Mouse (Mus musculus): ENCODE results near the gene Clec1b. TPM values are rescaled to one million over a fixed set of nuclear protein-coding genes. Genes with fewer than 3 reads are reported as not detected.

Clec1b gene
- polyA plus RNA-seq, 1 experiment from 2014 or later: 8.8 TPM

- H3K27me3 ChIP-seq (ENCODE audit: control insufficient read depth, insufficient read depth, low read length): no peaks in the 10 kb centered on the region
- WGBS (ENCODE audit: insufficient replicate concordance): 53% methylated on average over 4 of the region's 4 CpGs
- no peak for ATAC-seq (replicated peaks; ENCODE audit: insufficient number of reproducible peaks, low FRiP score, low TSS enrichment)
- no peak overlapping the region for H3K4me2 ChIP-seq
- H3K4me3 ChIP-seq (ENCODE audit: low read depth, low read length): no peak overlapping the region
- peak overlapping the region; percentile 32; the same call in 1 of the 2 replicates for H3K27ac ChIP-seq (ENCODE audit: low read depth, low read length)
- H3K9ac ChIP-seq (ENCODE audit: low read depth, low read length): no peak overlapping the region
- H3K9me3 ChIP-seq (replicated peaks; ENCODE audit: control insufficient read depth, low read length): no peaks in the 10 kb centered on the region
- 0 out of 2 replicates have a peak, but pooled peaks cover 3% of the 10 kb centered on the region for H3K4me1 ChIP-seq (ENCODE audit: control insufficient read depth, insufficient read depth, low read length)
- no peaks in the 10 kb centered on the region for H3K36me3 ChIP-seq (ENCODE audit: control insufficient read depth, insufficient read depth, low read length)
Measured at GRCm38 (mm10) chr6:129423040-129423733, 26.1 kb downstream of the Clec1b start.

GRCm38 (mm10) chr6:129423734-129424072, 26.6 kb downstream of the Clec1b start:
- Histone ChIP-seq H3K9me3 (replicated peaks; ENCODE audit: control insufficient read depth, low read length) (no peaks in the 10 kb centered on the region), H3K27ac (ENCODE audit: low read depth, low read length) (no peak overlapping the region), H3K4me2 (no peak overlapping the region), H3K27me3 (ENCODE audit: control insufficient read depth, insufficient read depth, low read length) (no peaks in the 10 kb centered on the region), H3K4me1 (ENCODE audit: control insufficient read depth, insufficient read depth, low read length) (0 out of 2 replicates have a peak, but pooled peaks cover 3% of the 10 kb centered on the region), H3K9ac (ENCODE audit: low read depth, low read length) (no peak overlapping the region), H3K36me3 (ENCODE audit: control insufficient read depth, insufficient read depth, low read length) (no peaks in the 10 kb centered on the region), H3K4me3 (ENCODE audit: low read depth, low read length) (no peak overlapping the region)
- WGBS (ENCODE audit: insufficient replicate concordance): 4% methylated on average over 1 of the region's 1 CpGs
- no peak; the same call in 1 of the 2 replicates for ATAC-seq (replicated peaks; ENCODE audit: insufficient number of reproducible peaks, low FRiP score, low TSS enrichment)

GRCm38 (mm10) chr6:129425217-129425616, 28.1 kb downstream of the Clec1b start:
- Histone ChIP-seq H3K4me2 (no peak overlapping the region), H3K9me3 (replicated peaks; ENCODE audit: control insufficient read depth, low read length) (no peaks in the 10 kb centered on the region), H3K36me3 (ENCODE audit: control insufficient read depth, insufficient read depth, low read length) (no peaks in the 10 kb centered on the region), H3K27me3 (ENCODE audit: control insufficient read depth, insufficient read depth, low read length) (no peaks in the 10 kb centered on the region), H3K9ac (ENCODE audit: low read depth, low read length) (no peak overlapping the region), H3K4me3 (ENCODE audit: low read depth, low read length) (no peak overlapping the region), H3K4me1 (ENCODE audit: control insufficient read depth, insufficient read depth, low read length) (0 out of 2 replicates have a peak, but pooled peaks cover 3% of the 10 kb centered on the region), H3K27ac (ENCODE audit: low read depth, low read length) (peak overlapping the region; percentile 68)
- ATAC-seq (replicated peaks; ENCODE audit: insufficient number of reproducible peaks, low FRiP score, low TSS enrichment): no peak
- WGBS (ENCODE audit: insufficient replicate concordance): 45% methylated on average over 5 of the region's 5 CpGs

- no peaks in the 10 kb centered on the region for H3K27me3 ChIP-seq (ENCODE audit: control insufficient read depth, insufficient read depth, low read length)
- H3K4me1 ChIP-seq (ENCODE audit: control insufficient read depth, insufficient read depth, low read length): 0 out of 2 replicates have a peak, but pooled peaks cover 3% of the 10 kb centered on the region
- H3K9ac ChIP-seq (ENCODE audit: low read depth, low read length): no peak overlapping the region
- peak overlapping the region; percentile 25; the same call in 1 of the 2 replicates for H3K27ac ChIP-seq (ENCODE audit: low read depth, low read length)
- 33% methylated on average over 5 of the region's 5 CpGs for WGBS (ENCODE audit: insufficient replicate concordance)
- peak; percentile 69; the same call in 1 of the 2 replicates for ATAC-seq (replicated peaks; ENCODE audit: insufficient number of reproducible peaks, low FRiP score, low TSS enrichment)
- H3K36me3 ChIP-seq (ENCODE audit: control insufficient read depth, insufficient read depth, low read length): no peaks in the 10 kb centered on the region
- H3K4me2 ChIP-seq: no peak overlapping the region
- no peaks in the 10 kb centered on the region for H3K9me3 ChIP-seq (replicated peaks; ENCODE audit: control insufficient read depth, low read length)
- no peak overlapping the region for H3K4me3 ChIP-seq (ENCODE audit: low read depth, low read length)
Measured at GRCm38 (mm10) chr6:129425812-129426211, 28.7 kb downstream of the Clec1b start.

- no peaks in the 10 kb centered on the region for H3K36me3 ChIP-seq (ENCODE audit: control insufficient read depth, insufficient read depth, low read length)
- WGBS (ENCODE audit: insufficient replicate concordance): 72% methylated on average over 4 of the region's 4 CpGs
- ATAC-seq (replicated peaks; ENCODE audit: insufficient number of reproducible peaks, low FRiP score, low TSS enrichment): no peak
Measured at GRCm38 (mm10) chr6:129427281-129427680, 30.2 kb downstream of the Clec1b start.

GRCm38 (mm10) chr6:129434239-129434638, 37.1 kb downstream of the Clec1b start:
- Histone ChIP-seq H3K4me1 (ENCODE audit: control insufficient read depth, insufficient read depth, low read length) (no peaks in the 10 kb centered on the region), H3K4me2 (no peak overlapping the region), H3K4me3 (ENCODE audit: low read depth, low read length) (no peak overlapping the region), H3K9me3 (replicated peaks; ENCODE audit: control insufficient read depth, low read length) (no peaks in the 10 kb centered on the region), H3K27ac (ENCODE audit: low read depth, low read length) (no peak overlapping the region), H3K36me3 (ENCODE audit: control insufficient read depth, insufficient read depth, low read length) (no peaks in the 10 kb centered on the region), H3K27me3 (ENCODE audit: control insufficient read depth, insufficient read depth, low read length) (no peaks in the 10 kb centered on the region), H3K9ac (ENCODE audit: low read depth, low read length) (no peak overlapping the region)
- ATAC-seq (replicated peaks; ENCODE audit: insufficient number of reproducible peaks, low FRiP score, low TSS enrichment): no peak
- WGBS (ENCODE audit: insufficient replicate concordance): 78% methylated on average over 5 of the region's 5 CpGs

More at GRCm38 (mm10) chr6:129427281-129427680, 30.2 kb downstream of the Clec1b start:
- no peaks in the 10 kb centered on the region for H3K27me3 ChIP-seq (ENCODE audit: control insufficient read depth, insufficient read depth, low read length)
- H3K4me3 ChIP-seq (ENCODE audit: low read depth, low read length): no peak overlapping the region
- no peak overlapping the region for H3K9ac ChIP-seq (ENCODE audit: low read depth, low read length)
- no peak overlapping the region for H3K27ac ChIP-seq (ENCODE audit: low read depth, low read length)
- H3K4me1 ChIP-seq (ENCODE audit: control insufficient read depth, insufficient read depth, low read length): 0 out of 2 replicates have a peak, but pooled peaks cover 3% of the 10 kb centered on the region
- no peak overlapping the region for H3K4me2 ChIP-seq
- no peaks in the 10 kb centered on the region for H3K9me3 ChIP-seq (replicated peaks; ENCODE audit: control insufficient read depth, low read length)

- 83% methylated on average over 3 of the region's 3 CpGs for WGBS (ENCODE audit: insufficient replicate concordance)
- ATAC-seq (replicated peaks; ENCODE audit: insufficient number of reproducible peaks, low FRiP score, low TSS enrichment): no peak
- H3K27ac ChIP-seq (ENCODE audit: low read depth, low read length): no peak overlapping the region
- no peaks in the 10 kb centered on the region for H3K27me3 ChIP-seq (ENCODE audit: control insufficient read depth, insufficient read depth, low read length)
- no peaks in the 10 kb centered on the region for H3K4me1 ChIP-seq (ENCODE audit: control insufficient read depth, insufficient read depth, low read length)
- H3K36me3 ChIP-seq (ENCODE audit: control insufficient read depth, insufficient read depth, low read length): no peaks in the 10 kb centered on the region
- no peak overlapping the region for H3K4me2 ChIP-seq
- H3K9me3 ChIP-seq (replicated peaks; ENCODE audit: control insufficient read depth, low read length): no peaks in the 10 kb centered on the region
- no peak overlapping the region for H3K9ac ChIP-seq (ENCODE audit: low read depth, low read length)
- H3K4me3 ChIP-seq (ENCODE audit: low read depth, low read length): no peak overlapping the region
Measured at GRCm38 (mm10) chr6:129436025-129436424, 38.9 kb downstream of the Clec1b start.

GRCm38 (mm10) chr6:129438033-129438432, 40.9 kb downstream of the Clec1b start:
- WGBS (ENCODE audit: insufficient replicate concordance): 82% methylated on average over 2 of the region's 2 CpGs
- Histone ChIP-seq H3K27ac (ENCODE audit: low read depth, low read length) (no peak overlapping the region), H3K9ac (ENCODE audit: low read depth, low read length) (no peak overlapping the region), H3K36me3 (ENCODE audit: control insufficient read depth, insufficient read depth, low read length) (no peaks in the 10 kb centered on the region), H3K4me1 (ENCODE audit: control insufficient read depth, insufficient read depth, low read length) (no peaks in the 10 kb centered on the region), H3K27me3 (ENCODE audit: control insufficient read depth, insufficient read depth, low read length) (no peaks in the 10 kb centered on the region), H3K4me2 (no peak overlapping the region), H3K9me3 (replicated peaks; ENCODE audit: control insufficient read depth, low read length) (no peaks in the 10 kb centered on the region), H3K4me3 (ENCODE audit: low read depth, low read length) (no peak overlapping the region)
- ATAC-seq (replicated peaks; ENCODE audit: insufficient number of reproducible peaks, low FRiP score, low TSS enrichment): no peak

GRCm38 (mm10) chr6:129449743-129450142, 52.6 kb downstream of the Clec1b start:
- H3K36me3 ChIP-seq (ENCODE audit: control insufficient read depth, insufficient read depth, low read length): no peaks in the 10 kb centered on the region
- H3K27ac ChIP-seq (ENCODE audit: low read depth, low read length): no peak overlapping the region
- H3K4me1 ChIP-seq (ENCODE audit: control insufficient read depth, insufficient read depth, low read length): no peaks in the 10 kb centered on the region
- no peak overlapping the region for H3K9ac ChIP-seq (ENCODE audit: low read depth, low read length)
- no peaks in the 10 kb centered on the region for H3K9me3 ChIP-seq (replicated peaks; ENCODE audit: control insufficient read depth, low read length)
- no peak for ATAC-seq (replicated peaks; ENCODE audit: insufficient number of reproducible peaks, low FRiP score, low TSS enrichment)
- H3K4me2 ChIP-seq: no peak overlapping the region
- no peaks in the 10 kb centered on the region for H3K27me3 ChIP-seq (ENCODE audit: control insufficient read depth, insufficient read depth, low read length)
- H3K4me3 ChIP-seq (ENCODE audit: low read depth, low read length): no peak overlapping the region
- 73% methylated on average over 6 of the region's 6 CpGs for WGBS (ENCODE audit: insufficient replicate concordance)

Measured in heart, embryonic 11.5 days (tissue).